Mouse (Mus musculus) small intestine, adult 2 months (tissue): Measurements from ENCODE around the gene Siah1a.

Experiments
- CTCF ChIP-seq: fragments of 200-500 bp; IDR thresholded peaks from 2 replicates; pipeline ENCODE4 v1.5.1; 2012; ENCODE audit warnings: low read depth, mild to moderate bottlenecking, control low read depth, inconsistent platforms, low read length, moderate library complexity, mixed read lengths; ENCODE audit not compliant: insufficient replicate concordance, insufficient read length; ENCODE audit errors: extremely low read depth
- POLR2A ChIP-seq: fragments of 200-500 bp; IDR thresholded peaks from 2 replicates; pipeline ENCODE4 v1.6.1; 2012; ENCODE audit warnings: low read depth, mild to moderate bottlenecking, control low read depth, inconsistent platforms, low read length, moderate library complexity

DNA sequence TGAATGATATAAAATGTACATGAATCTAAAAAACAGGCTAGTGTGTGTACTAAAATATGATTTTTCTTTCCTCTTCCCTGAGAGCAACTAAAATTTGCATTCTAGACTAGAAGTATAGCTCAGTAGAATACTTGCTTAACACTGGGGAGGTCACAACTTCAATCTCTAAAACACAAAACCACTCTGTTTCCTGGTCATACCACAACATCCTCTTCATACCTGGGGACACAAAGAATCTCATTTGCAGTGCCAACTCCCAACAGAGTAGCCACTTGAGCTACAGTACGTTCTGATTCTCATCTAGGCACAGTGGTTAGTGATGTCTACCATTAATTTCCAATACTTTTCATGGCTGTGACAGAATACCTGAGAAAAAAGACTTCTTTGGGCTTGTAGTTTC is 26.4 kb downstream of the Siah1a start:
- TF ChIP-seq CTCF (no peak), POLR2A (no peak)
